ENCODE assay signal across 27 mouse cellular contexts in the genomic region with DNA sequence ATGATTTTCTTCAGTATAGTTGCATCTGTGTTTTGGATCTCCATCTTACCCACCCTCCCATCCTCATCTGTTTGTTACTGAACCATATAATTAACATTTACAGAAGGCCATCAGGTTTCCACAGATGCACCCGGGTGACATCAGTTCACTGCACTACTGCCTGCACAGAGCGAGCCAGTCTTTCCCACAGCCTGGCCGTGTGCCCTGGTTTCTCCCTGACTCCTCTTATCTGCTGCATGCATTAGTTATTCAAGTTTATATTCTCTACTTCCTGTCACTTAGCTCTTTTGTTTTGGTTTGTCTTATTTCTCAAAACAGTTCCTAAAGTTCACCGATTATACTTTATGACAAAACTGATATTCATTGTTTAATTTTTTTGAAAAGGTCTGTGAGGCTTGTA.
A peak's percentile ranks its signal among the peaks of the same experiment; 100 is the strongest.
DNase-seq lines count a peak whose midpoint lies in the region; TF ChIP-seq lines count a peak whose summit lies in the region.
"Had no signal": no experiment of that assay in that cellular context is flagged by ENCODE, and none has a peak within 500 bp of the region (broad histone marks: within the 10 kb centered on the region; RNA-seq: fewer than 3 reads in every experiment).

No protein-coding gene starts in this region.

- H3K9ac ChIP-seq in MEL (ENCODE audit: control insufficient read depth, low read depth, low read length, poor library complexity, severe bottlenecking): no peak overlapping the region
- H3K9ac ChIP-seq: embryonic facial prominence, embryonic 15.5 days; forebrain, embryonic 12.5 days; forebrain, postnatal 0 days; heart, embryonic 13.5 days; hindbrain, embryonic 15.5 days; liver, embryonic 14.5 days; midbrain, embryonic 12.5 days; neural tube, embryonic 13.5 days had no signal

- H3K27me3 ChIP-seq in MEL (ENCODE audit: control insufficient read depth in 1 of 2, insufficient read depth in 2 of 2, low read length in 2 of 2): no peaks in the 10 kb centered on the region; a peak in 1 of 4 replicates
- no peaks in the 10 kb centered on the region for H3K27me3 ChIP-seq in thymus, adult 2 months (ENCODE audit: control insufficient read depth, insufficient read depth, low read length)
- H3K27me3 ChIP-seq: embryonic facial prominence, embryonic 15.5 days; forebrain, embryonic 12.5 days; heart, embryonic 13.5 days; hindbrain, embryonic 15.5 days; midbrain, embryonic 12.5 days; neural tube, embryonic 13.5 days had no signal

- H3K4me1 ChIP-seq in MEL (ENCODE audit: control insufficient read depth in 1 of 2, insufficient read depth in 2 of 2, low read length in 2 of 2): no peaks in the 10 kb centered on the region
- H3K4me1 ChIP-seq in thymus, adult 2 months (replicated peaks; ENCODE audit: control insufficient read depth, insufficient read depth, low read length): no peaks in the 10 kb centered on the region
- H3K4me1 ChIP-seq: embryonic facial prominence, embryonic 10.5 days; embryonic facial prominence, embryonic 15.5 days; forebrain, embryonic 12.5 days; heart, embryonic 13.5 days; hindbrain, embryonic 15.5 days; midbrain, embryonic 12.5 days; neural tube, embryonic 13.5 days had no signal

- no peak overlapping the region for H3K27ac ChIP-seq in MEL (ENCODE audit: control insufficient read depth, low read depth, low read length)
- no peak overlapping the region for H3K27ac ChIP-seq in thymus, adult 2 months (ENCODE audit: control insufficient read depth, insufficient read depth, low read length)
- H3K27ac ChIP-seq: embryonic facial prominence, embryonic 10.5 days; embryonic facial prominence, embryonic 15.5 days; forebrain, embryonic 12.5 days; heart, adult 2 months; heart, embryonic 13.5 days; hindbrain, embryonic 15.5 days; liver, embryonic 14.5 days; midbrain, embryonic 12.5 days; neural tube, embryonic 13.5 days; stomach, postnatal 0 days had no signal

- DNase-seq in adrenal gland, postnatal 14 days: peak; percentile 6
- no peak for DNase-seq in adrenal gland, adult (ENCODE audit: inconsistent age in 2 of 2, low spot score in 1 of 2)
- peak; percentile 47 for DNase-seq in left cerebral cortex, postnatal 4 days
- DNase-seq in left cerebral cortex, postnatal 14 days (ENCODE audit: low spot score in 2 of 2): no peak
- peak; percentile 52 for DNase-seq in MEL (ENCODE audit: low read depth, low spot score)
- peak; percentile 2 for DNase-seq in lung, postnatal 14 days
- no peak for DNase-seq in thymus, adult 2 months
- DNase-seq: cerebellum, adult 11 months; forebrain, postnatal 0 days; heart, adult 2 months; heart, postnatal 10 days; kidney, adult 2 months; kidney, postnatal 36 days; layer of hippocampus, postnatal 36 days; liver; right cerebral cortex, postnatal 4 days; thymus, adult 18-20 months; thymus, postnatal 36 days had no signal

- intact Hi-C loops in left cerebral cortex, postnatal 4 days (cut with DNase I): no loop called here
- intact Hi-C loops in left cerebral cortex, postnatal 14 days (cut with DNase I): no loop called here

- TF ChIP-seq POLR2A in MEL (IDR thresholded peaks at IDR 0.05; ENCODE audit: control insufficient read depth in 1 of 2, insufficient read depth in 1 of 2, low read depth in 1 of 2, low read length in 2 of 2, poor library complexity in 1 of 2): no peak
- TF ChIP-seq POLR2A in thymus, adult 2 months (IDR thresholded peaks at IDR 0.05; ENCODE audit: control insufficient read depth, extremely low read depth, insufficient read depth, low read length, poor library complexity): no peak

- 81% methylated on average over 4 of the region's 4 CpGs for WGBS in thymus, adult 2 months

- TF ChIP-seq EP300 in MEL (IDR thresholded peaks at IDR 0.05; ENCODE audit: low read depth in 1 of 2, low read length in 2 of 2): peak; percentile 32 to 44; a peak in 3 of 4 replicates

- TF ChIP-seq RAD21 in MEL (IDR thresholded peaks at IDR 0.05; ENCODE audit: low read depth, low read length): no peak

- peaks cover 0 to 2% of the 10 kb centered on the region in 2 experiments; a peak in 1 of 4 replicates for H3K36me3 ChIP-seq in MEL (ENCODE audit: control insufficient read depth in 1 of 2, insufficient read depth in 2 of 2, low read length in 2 of 2)
- H3K36me3 ChIP-seq in thymus, adult 2 months (ENCODE audit: control insufficient read depth, insufficient read depth, low read length): no peaks in the 10 kb centered on the region
- H3K36me3 ChIP-seq: embryonic facial prominence, embryonic 10.5 days; embryonic facial prominence, embryonic 15.5 days; forebrain, embryonic 12.5 days; heart, embryonic 13.5 days; hindbrain, embryonic 15.5 days; midbrain, embryonic 12.5 days; neural tube, embryonic 13.5 days had no signal

- H3K79me2 ChIP-seq in MEL (ENCODE audit: control insufficient read depth, insufficient read depth, low read length, poor library complexity): no peaks in the 10 kb centered on the region

- no peak for TF ChIP-seq CTCF in MEL (IDR thresholded peaks at IDR 0.05 in 2 of 3, conservative IDR thresholded peaks at IDR 0.05 in 1 of 3; ENCODE audit: control insufficient read depth in 1 of 3, insufficient read depth in 1 of 3, low read depth in 2 of 3, low read length in 3 of 3, poor library complexity in 1 of 3, severe bottlenecking in 1 of 3)
- no peak for TF ChIP-seq CTCF in thymus, adult 2 months (IDR thresholded peaks at IDR 0.05; ENCODE audit: borderline replicate concordance, control insufficient read depth, extremely low read depth, insufficient read depth, low read length, poor library complexity)

- no peaks in the 10 kb centered on the region for H3K9me3 ChIP-seq in MEL (replicated peaks; ENCODE audit: insufficient read depth, low read length)
- H3K9me3 ChIP-seq: embryonic facial prominence, embryonic 10.5 days; embryonic facial prominence, embryonic 15.5 days; forebrain, embryonic 12.5 days; heart, embryonic 13.5 days; hindbrain, embryonic 15.5 days; midbrain, embryonic 12.5 days; neural tube, embryonic 13.5 days had no signal

- no peak overlapping the region for H3K4me3 ChIP-seq in MEL (ENCODE audit: control insufficient read depth in 1 of 2, insufficient read depth in 1 of 2, low read depth in 2 of 2, low read length in 2 of 2)
- H3K4me3 ChIP-seq in thymus, adult 2 months (ENCODE audit: control insufficient read depth, insufficient read depth, low read length): no peak overlapping the region
- H3K4me3 ChIP-seq: embryonic facial prominence, embryonic 10.5 days; embryonic facial prominence, embryonic 15.5 days; forebrain, embryonic 12.5 days; heart, adult 2 months; heart, embryonic 13.5 days; hindbrain, embryonic 15.5 days; midbrain, embryonic 12.5 days; neural tube, embryonic 13.5 days had no signal

TF ChIP-seq in MEL, 35 proteins besides CTCF, POLR2A, EP300 and RAD21:
- TF ChIP-seq NRF1 (IDR thresholded peaks at IDR 0.05; ENCODE audit: insufficient read depth, low read depth, low read length, poor library complexity, severe bottlenecking) (no peak), ZMIZ1 (IDR thresholded peaks at IDR 0.05; ENCODE audit: low read depth, low read length) (no peak), BHLHE40 (IDR thresholded peaks at IDR 0.05; ENCODE audit: borderline replicate concordance, low read depth, low read length) (no peak), POLR2AphosphoS2 (IDR thresholded peaks at IDR 0.05; ENCODE audit: low read length) (no peak), SIN3A (IDR thresholded peaks at IDR 0.05; ENCODE audit: low read length) (no peak), GABPA (IDR thresholded peaks at IDR 0.05; ENCODE audit: low read depth, low read length) (no peak), HCFC1 (IDR thresholded peaks at IDR 0.05; ENCODE audit: low read depth, low read length) (no peak), GATA1 (IDR thresholded peaks at IDR 0.05; ENCODE audit: low read depth, low read length) (peak; percentile 51), TCF12 (IDR thresholded peaks at IDR 0.05; ENCODE audit: low read depth, low read length) (peak; percentile 28; the same call in 1 of the 2 replicates), ZC3H11A (IDR thresholded peaks at IDR 0.05; ENCODE audit: low read depth, low read length) (no peak), RCOR1 (IDR thresholded peaks at IDR 0.05; ENCODE audit: low read depth, low read length) (no peak), ETS1 (IDR thresholded peaks at IDR 0.05; ENCODE audit: low read depth, low read length) (peak; percentile 31; the same call in 1 of the 2 replicates)

Comparison
In these comparisons a context has a peak if more than half of its experiments do, and no peak if none do; other contexts are left out.
1. DNase-seq: peak in adrenal gland, postnatal 14 days (single experiment), left cerebral cortex, postnatal 4 days (single experiment), MEL (single experiment) and lung, postnatal 14 days (single experiment); none in adrenal gland, adult (0 of 2), left cerebral cortex, postnatal 14 days (0 of 2) and thymus, adult 2 months (single experiment).